Mouse (Mus musculus) bone marrow, adult 2 months (tissue): Measurements from ENCODE around the gene Vill.
A peak's percentile ranks its signal among the peaks of the same experiment; 100 is the strongest.

Experiments used
- CTCF ChIP-seq: fragments of 200-500 bp; IDR thresholded peaks from 2 replicates; pipeline ENCODE4 v1.5.1; 2011; ENCODE audit warnings: low read length, control low read depth; ENCODE audit not compliant: control insufficient read depth, insufficient read depth
- POLR2A ChIP-seq: fragments of 200-500 bp; IDR thresholded peaks from 2 replicates; pipeline ENCODE4 v1.6.1; 2011; ENCODE audit warnings: low read depth, mild to moderate bottlenecking, control low read depth, low read length, borderline replicate concordance; ENCODE audit not compliant: control insufficient read depth

DNA sequence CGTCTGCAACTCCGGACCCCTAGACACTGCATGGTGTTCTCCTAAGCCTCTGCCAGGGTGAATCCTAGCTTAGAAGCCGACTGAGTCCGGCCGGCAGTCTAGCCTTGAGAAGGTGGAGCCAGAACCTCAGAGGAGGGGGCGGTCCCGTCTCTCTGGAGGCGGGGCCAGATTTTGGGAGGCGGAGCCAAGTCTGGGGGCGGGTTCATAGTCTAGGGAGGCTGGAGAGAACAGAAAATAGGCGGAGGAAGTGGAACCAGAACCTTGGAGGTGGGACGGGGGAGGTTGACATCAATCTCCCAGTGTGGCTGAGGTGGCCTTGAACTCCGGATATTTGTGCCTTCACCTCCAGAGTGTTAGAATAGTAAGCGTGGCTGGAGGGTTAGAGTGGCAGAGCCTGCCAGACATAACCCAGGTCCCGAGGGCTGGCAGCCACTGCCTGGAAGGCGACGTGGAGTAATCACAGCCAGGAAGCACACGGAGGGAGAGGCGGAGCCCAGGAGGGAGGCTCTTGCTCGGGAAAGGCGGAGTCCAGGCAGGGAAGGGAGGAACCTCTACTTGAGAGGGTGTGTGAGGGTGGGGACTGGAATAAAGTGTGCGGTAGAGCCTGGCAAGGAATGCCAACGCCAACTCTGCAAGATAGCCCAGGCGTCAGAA is 35.7 kb downstream of the Vill start:
- TF ChIP-seq CTCF, result no peak
- peak; percentile 24; the same call in 1 of the 2 replicates for TF ChIP-seq POLR2A
